Mouse (Mus musculus) layer of hippocampus, adult 9-11 months (tissue): ENCODE data around the gene Mia2.

Experiments
- DNase-seq: peaks from one replicate; pipeline ENCODE4 v3.0.0; 2022

The Mia2 gene

DNA sequence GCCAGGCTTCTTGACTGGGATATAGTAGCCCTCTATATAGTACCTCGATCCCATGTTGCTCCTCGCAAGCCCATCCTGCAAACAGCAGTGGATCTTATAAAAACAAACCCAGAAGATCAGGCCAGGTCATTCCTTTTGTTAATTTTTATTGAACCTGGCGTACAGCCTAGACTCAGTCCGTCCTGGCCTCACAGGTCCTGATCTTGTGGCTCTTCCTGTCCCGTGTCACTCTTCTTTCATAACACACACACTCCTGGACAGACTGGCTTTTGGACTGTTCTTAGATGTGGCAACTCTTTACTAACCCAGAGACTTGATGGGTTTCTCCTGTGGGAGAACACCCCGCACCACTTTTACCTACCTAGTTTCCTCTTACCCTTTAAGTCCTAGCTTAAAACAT, 10.3 kb downstream of the Mia2 start:
- no peak for DNase-seq

DNA sequence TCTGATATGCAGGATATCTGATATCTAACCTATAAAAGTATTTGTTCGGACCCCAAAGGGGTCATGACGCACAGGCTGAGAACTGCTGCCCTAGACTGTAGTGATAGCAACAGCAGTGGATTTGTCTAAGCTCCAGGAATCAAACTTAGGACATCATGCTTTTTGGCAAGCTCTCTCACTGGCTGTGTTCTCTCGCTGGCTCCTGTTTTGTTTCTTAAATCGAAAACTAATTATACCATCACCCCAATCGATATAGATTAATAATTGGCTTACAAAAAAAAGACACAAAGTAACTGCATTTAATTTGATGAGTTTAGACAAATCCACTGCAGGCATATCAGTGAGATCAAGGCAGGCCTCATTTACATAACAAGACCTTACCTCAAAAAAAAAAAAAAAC, 10.9 kb downstream of the Mia2 start:
- no peak for DNase-seq

DNA sequence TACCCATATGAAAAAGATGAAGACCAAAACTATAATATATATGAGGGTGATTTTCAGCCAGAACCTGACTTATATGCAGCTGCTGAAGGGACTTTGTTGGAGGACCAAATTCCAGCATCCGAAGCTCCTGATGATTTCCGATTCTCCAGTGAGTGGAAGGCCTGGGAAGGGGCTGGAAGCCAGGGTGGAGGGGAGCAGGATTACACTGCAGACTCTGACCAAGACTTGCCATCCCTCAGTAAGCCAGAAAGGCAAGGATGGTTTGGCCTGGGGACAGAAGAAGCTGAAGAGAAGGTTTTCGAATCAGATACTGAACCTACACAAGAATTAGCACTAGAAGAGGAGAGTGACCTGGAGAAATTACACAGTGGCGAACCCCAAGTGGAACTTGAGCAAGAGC, 12.3 kb downstream of the Mia2 start:
- DNase-seq, result no peak

DNA sequence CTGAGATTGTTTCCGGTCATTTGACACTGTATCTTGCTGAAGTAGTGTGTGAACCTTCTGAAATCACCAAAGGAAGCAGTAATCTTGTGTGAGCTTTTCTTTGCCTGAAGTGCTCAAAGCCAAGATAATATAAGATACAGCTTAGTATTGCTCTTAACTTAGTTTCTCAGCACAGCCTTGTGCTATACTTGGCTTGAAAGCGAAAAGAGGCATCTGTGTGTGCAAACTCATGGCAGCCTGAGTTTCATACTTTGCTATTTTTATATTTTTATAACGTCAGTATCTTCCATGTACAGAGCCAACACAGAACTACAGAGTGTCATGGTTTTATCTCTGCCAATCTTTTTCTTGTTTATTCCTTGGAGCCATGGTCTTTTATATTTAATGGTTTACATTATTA, 21.6 kb downstream of the Mia2 start:
- peak; percentile 31 for DNase-seq

DNA sequence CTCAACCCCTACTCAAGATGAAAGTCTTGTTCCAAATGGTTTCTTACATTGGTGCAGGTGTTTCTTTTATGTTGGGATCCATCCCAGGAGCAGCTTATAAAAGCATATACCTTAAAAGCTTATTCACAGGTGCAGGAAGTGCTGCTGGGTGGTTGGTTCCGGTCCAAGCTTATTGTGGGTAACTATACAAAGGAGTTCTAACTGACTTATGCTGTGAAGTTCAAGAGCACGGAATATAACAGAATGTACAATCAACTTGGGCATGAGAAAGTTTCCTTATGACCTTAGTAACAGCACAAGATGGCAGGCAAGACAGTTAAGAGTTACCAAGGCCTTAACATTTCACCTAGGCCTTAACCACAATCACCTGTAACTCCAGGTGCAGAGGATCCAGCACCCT, 29.8 kb downstream of the Mia2 start:
- no peak for DNase-seq

DNA sequence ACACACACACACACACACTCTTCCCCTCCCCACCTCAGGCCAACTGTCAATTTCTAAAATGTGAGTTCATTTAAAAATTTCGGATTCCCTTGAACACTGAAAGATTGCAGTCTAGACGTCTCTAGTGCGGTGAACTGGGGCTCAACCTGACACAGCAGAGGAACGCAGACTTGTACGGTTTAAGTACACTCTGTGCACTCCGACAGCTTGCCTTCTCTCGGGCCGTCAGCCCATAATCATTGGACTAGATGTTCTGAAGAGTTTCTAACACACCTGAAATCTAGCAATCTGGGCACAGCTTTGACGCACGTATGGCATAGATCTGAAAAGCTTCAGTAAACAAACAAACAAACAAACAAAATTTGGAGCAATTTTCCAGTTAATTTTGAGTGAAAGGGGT, 32.9 kb downstream of the Mia2 start:
- DNase-seq, result no peak

DNA sequence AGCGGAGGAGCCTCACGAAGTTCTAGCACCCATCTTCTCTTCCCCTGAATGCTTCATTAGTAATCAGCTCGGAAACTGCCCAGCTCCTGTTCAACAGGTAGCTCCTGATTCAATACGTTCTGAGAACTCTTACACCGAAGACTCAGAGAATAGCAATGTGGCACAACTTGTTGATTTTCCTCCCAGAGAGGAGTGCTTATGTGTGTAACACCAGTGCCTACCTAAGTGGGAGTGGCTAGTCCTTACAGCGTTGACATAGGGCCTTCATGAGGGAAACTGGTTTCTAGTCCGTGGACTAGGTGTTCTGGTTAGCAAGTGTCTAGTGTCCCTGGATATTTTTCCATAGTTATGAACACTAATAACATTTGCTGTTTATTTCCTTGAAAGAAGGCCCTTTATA, 33.4 kb downstream of the Mia2 start:
- no peak for DNase-seq

DNA sequence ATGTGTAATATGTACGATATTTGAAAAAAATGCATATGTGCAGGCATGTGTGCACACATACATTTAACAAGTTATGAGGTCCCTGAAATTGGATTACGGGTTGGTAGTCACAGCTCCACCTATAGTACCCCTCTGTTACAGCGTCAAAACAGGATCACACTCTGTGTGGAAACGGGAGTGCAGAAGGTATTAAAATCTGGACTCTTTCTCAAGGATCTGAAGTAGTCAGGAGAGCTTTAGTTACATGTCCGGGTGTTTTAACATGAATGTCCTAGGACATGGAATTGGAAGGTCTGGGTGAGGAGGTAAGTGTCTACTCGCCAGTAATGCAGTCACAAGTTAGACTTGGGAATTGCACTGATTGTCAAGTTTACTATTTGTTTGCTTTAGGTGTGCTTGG, 34.0 kb downstream of the Mia2 start:
- DNase-seq, result no peak

DNA sequence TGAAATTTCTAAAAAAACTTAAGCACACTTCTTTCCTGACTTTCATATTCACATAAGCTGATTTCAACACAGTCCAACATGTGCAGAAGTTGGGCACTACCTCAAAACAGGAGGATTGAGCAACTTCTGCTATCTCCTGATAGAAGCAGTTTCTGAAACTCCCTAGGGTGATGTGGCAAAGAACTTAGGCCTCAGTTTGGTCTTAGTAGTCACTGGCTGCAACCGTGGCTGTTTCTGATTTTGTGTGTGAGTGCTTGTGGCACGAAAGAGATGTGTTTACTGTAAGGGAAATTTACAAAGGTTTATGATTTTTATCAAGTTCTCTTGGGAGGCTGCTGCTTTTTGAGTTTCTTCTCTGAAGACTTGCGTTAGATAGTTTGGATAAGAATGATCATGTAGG, 34.6 kb downstream of the Mia2 start:
- DNase-seq, result no peak

DNA sequence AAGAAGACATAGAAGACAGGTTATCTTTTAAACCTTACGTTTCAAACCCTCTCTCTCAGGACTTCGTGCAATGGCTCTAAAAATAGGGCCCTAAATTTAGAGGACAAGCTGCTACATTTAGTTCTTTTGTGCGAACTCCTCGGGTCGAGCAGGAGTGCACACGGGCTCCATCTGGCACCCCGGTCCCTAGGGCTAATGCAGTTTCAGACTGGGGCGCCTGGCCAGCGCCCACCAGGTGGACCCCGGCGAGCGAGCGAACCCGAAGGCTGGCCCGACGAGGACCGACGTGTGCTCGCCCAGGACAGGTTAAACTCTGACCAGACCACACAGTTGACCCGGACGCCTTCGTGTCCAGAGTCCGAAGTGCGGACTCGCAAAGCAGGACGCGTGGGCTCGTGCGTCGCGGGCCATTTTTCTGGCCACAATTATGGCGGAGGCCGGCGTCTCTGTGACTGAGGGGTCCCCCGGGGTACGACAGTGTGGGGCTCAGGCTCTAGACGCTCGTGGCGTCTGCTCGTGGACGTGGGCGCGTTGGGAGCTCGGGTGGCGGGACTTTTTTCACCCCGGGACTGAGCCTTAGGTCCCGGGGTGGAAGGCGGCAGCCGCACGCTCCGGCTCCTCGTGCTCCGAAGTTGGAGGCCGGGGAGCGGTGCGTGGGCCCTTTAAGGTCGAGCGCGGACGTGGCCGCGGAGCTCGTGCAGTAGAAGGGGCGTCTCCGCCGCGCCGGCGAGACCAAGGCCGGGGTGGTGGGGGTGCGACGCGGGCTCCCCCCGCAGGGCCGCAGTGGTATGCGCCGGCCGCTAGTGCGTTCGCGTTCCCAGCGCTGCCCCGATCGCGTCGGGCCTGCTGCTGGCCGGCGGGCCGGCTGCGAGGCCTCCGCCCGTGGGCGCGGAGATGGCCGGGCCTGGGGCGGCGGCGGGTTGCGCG, 35.3 kb downstream of the Mia2 start:
- DNase-seq, result peak; percentile 92

DNA sequence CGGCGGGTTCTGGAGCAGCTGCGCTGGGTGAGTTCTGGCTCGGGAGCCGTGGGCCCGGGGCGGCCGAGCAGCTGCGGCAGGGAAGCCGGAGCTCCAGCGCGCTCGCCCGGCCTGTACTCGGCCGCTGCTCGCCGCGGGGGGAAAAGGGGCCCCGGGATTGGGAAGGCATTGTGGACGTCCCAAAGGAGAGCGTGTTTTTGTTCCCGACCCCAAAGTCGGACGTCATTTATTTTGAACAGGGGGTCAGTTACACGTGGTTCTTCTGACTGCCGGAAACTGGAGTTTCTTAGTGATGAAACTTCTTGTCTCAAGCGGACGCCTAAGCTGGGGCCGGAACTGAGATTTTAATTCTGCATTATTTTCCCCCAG, 36.0 kb downstream of the Mia2 start:
- DNase-seq, result no peak

DNA sequence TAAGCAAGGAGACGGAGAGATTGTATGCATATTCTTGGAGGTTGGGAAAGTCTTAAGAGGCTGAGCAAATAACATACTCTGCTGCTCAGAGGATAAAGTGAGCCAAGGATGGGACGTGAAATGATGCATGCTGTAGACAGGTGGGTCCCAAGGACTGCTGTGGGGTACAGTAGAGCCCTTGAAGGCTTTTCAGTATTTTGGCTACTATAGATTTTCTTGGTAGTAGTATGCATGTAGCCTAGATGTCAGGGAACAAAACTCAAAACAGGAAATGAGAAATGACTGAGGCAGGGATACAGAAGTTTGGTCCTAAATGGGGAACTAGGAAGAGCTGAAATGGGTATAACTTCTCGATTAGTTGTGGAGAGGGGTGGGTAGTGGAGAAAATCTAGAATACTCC, 36.9 kb downstream of the Mia2 start:
- no peak for DNase-seq

DNA sequence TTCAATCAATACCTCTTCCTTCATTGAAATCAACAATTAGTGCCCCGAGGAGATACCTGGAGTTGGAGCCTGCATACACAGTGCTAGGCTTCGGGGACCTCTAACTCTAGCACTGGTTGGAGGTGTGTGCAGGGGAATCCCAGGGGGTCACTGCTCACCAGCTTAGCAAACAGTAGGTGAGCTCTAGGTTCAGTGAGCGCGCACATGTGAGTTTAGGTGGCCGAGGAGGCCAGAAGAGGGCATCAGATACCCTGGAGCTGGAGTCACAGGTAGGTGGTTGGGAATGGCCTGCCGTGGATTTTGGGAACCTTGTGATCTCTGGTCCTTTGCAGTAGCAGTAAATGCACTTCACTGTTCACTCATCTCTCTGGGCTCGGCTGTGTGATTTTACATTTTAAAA, 37.3 kb downstream of the Mia2 start:
- no peak for DNase-seq

DNA sequence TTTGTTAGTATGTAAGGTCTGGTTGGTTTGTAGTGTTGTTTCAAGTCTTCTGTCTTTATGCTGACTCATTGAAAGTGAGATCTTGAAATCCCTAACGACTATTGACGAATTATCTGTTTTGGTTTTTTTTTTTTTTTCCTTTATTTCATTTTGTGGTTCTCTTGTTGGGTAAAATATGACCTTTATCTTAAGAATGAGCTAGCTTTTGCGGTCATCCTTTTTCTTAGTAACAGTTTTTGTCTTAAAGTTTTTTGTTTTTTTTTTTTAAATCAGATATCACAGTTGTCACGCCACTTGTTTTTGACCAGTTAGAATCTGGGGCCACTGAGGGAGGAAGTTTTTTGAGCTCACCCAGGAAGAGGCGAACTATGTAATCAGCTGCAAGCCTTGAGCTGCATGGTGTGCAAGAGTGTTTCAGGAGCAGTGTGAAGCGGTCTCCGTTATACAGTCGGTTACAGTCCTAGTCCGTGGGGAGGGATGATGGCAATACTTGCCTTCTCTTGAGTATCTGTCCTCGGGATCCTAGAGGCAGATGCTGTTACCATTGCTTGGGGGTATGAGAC, 37.9 kb downstream of the Mia2 start:
- DNase-seq, result no peak

DNA sequence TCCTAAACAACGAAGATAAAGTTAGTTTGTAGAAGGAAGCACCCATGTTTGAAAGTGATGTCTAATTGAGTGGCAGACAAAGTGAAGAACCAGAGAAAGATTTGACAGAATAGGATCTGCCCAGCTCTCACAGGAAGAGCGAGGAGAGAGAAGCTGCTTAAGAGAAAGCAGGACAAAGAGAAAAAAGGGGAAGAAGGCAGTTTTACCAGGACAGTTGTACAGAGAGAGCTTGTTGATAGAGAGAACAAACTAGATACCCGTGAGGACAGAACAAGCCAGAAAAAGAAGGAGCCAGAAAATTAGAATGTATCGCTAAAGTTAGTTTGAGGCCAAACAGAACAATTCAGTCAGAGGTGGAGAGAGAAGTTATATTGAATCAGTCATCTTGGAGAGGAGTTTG, 39.5 kb downstream of the Mia2 start:
- no peak for DNase-seq

DNA sequence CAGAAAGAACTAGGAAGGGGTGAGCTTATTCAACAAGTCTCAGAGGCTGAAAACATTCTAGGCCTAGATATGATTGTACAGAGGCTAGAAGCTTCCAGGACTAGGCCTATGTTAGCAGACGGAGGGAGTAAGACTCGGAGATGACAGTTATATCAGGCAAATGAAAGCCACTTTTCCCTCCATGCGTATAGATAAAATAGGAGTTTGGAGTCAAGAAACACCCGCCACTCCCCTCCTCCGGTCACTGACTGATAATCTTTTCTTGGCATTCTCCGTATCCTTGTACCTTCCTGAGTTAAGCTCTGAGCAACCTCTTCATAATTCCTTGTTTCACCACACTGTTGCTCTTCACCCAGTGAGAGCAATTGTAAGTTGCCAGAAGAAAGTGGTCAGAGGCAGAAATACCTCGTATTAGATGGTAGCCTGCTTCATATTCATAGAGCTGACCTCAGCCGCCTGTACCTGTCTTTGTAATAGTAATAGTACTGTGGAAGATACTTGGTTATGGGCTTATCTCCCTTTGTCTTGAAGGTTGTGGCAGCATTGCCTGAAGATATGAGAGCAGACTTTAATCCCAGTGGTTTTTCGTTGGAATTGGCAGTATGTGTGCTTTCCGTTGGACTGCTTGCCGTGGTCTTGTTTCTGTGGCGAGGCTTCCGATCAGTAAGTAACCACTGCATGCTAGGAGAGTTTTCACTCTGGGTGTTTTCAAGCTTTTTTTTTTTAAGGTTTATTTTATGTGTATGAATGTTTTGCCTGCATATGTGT, 40.1 kb downstream of the Mia2 start:
- no peak for DNase-seq

DNA sequence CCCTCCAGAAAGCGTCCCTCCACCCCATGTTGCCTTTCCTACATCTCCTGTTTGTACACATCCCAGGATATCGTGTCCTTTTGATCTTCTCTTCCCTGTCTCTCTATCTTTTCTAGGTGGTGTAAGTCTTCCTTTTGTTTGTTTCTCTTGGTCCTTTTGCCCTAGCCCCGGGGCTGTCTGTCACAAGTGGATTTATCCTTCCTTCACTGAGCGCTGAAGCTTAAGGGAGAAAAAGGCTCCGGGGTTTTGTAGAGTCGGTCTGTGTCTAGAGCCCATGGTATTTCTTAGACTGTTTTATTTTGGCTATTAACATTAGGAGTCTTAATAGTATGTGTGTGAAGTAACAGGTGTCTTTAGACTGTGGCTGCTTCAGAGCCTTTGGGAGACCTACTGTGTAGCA, 41.4 kb downstream of the Mia2 start:
- DNase-seq, result no peak

DNA sequence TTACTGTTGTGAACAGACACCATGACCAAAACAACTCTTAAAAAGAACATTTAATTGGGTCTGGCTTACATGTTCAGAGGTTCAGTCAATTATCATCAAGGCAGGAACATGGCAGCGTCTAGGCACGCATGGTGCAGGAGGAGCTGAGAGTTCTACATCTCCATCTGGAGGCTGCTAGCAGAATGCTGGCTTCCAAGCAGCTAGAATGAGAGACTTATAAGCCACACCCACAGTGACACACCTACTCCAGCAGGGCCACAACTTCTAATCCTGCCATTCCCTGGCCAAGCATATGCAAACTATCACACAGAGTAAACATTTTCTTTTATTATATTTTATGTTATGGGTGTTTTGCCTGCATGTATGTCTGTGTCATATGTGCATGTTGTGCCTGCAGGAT, 43.8 kb downstream of the Mia2 start:
- no peak for DNase-seq

DNA sequence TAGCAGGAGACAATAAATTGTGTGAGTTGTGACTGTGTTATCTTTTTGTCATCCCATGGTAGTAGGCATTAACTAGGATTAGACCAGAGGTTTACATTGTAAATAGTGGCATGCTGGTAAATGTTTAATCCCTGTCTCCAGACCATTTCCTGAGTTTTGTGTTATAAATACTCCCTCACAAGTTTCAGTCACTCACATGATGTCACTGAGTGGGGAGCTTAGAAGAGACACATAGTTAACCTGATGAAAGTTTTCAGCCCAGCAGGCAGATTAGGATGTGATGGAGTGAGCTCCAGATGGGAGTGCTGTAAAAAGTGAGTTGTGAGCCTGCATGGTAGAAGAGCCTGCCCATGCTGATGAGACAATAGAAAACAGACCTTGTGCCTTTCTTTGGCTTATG, 49.5 kb downstream of the Mia2 start:
- DNase-seq, result no peak

DNA sequence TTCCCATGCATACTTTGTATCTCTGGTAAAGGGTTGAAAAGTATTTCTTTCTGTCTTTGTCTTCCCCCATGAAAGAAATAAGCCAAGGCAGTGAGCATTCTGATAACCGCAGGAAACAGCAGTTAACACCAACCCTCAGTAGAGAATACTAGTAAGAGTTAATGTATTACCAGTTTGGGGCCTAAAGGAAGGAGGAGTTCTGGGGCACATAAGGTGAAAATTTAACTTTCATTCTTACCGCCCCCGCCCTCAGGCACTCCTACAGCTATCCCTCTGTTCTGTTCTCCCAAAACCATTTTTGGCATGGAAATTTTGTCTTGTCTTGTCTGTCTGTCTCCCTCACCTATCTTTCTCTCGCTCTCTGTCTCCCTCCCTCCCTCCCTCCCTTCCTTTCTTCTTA, 54.1 kb downstream of the Mia2 start:
- DNase-seq, result no peak

DNA sequence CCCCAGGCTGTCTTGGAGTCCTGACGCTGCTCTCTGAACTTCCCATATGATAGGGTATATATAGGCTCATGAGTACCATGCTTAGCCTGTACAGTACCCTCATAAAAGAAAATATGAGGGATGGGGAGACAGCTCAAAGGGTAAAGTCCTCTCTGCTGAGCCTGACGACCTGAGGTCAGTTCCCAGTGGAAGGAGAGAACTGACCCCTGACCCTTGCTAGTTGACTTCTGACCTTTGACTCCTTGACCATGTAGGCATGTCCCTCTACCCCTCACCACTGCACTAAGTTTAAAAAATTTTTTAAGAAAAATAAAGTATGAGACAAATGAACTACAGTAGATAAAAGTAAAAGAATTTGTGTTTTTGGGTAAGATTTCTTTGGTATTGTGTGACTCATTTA, 65.5 kb downstream of the Mia2 start:
- no peak for DNase-seq

DNA sequence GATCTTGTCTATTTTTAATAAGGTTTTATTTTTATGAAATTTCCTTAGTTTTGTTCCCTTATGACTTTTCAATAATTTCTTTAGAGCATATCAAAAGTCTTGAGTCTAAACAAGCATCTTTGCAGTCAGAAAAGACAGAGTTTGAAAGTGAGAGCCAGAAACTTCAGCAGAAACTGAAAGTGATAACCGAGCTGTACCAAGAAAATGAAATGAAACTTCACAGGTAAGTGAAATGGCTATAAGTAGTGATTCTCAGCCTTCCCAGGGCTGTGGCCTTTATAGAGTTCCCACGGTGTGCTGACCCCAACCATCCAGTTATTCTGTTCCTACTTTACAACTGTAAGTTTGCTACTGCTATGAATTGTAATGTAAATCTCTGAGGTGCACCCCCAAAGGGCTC, 67.2 kb downstream of the Mia2 start:
- no peak for DNase-seq

DNA sequence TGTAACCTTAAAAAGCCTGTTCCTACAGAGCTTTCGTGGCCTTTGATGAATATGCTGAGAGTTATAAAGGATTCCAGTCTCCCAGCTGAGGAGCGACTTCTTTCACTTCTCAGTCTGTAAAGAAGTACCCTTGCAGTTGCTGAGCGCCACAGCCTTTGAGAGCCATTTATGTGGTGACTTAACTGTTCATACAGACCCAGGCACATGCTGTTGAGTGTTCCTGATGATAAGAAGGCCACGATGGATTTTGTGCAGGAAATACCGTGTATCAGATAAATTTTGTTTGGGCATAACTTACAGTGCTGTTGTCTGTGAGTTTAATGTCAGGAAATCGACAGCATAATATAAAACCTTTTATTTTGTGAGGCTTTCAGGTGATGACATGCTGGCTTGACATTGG, 68.9 kb downstream of the Mia2 start:
- no peak for DNase-seq

DNA sequence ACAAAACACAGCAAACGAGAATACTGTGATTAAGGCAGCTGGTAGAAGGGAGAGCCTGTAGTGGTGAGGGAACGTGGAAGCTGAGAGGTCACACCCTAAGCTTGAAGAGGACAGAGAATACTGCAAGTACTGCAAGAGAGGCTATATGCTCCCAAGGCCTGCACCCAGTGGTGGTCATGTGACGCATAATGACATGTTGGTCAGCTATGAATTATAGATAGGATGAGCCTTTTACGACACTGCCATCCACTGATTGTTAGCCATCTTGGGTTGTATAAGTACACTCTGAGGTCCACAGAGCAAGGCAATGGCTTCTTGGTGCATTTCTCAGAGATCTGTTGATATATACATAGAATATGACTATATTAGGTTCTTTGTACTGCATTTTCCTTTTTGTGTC, 71.0 kb downstream of the Mia2 start:
- DNase-seq, result no peak
